15 mouse cellular contexts compared by ENCODE assay signal in the genomic region with DNA sequence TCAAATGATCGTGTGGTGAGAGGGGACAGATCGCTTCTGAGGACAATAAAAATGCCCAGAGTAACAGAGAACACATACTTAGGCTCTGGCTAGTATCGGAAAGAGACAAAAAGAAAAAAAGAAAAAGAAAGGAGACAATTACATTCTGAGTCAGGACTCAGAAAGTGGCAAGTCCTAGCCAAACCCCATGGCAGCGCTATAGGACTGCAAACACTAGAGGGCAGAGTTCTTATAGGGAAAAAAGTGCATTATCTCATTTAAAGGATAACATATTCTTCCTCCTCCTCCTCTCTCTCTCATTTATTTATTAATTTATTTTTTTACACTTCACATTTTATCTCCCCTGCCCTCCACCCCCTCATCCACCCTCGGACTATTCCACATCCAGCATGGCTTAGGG.
DNase-seq lines count a peak whose midpoint lies in the region; ATAC-seq and TF ChIP-seq lines count a peak whose summit lies in the region.
"Had no signal": no experiment of that assay in that cellular context is flagged by ENCODE, and none has a peak within 500 bp of the region (broad histone marks: within the 10 kb centered on the region; RNA-seq: fewer than 3 reads in every experiment).

No protein-coding gene starts in this region.

- TF ChIP-seq CTCF in cerebellum, adult 2 months (IDR thresholded peaks at IDR 0.05; ENCODE audit: borderline replicate concordance, insufficient read depth, low read depth, low read length) = peak; percentile 25; the same call in 1 of the 2 replicates
- TF ChIP-seq CTCF in left cerebral cortex, adult 2 months (IDR thresholded peaks at IDR 0.05) = peak; percentile 48

- no peak overlapping the region for H3K4me3 ChIP-seq in cerebellum, adult 2 months (replicated peaks; ENCODE audit: insufficient read depth, low read depth, low read length)
- H3K4me3 ChIP-seq in left cerebral cortex, adult 2 months = no peak overlapping the region
- H3K4me3 ChIP-seq: embryonic facial prominence, embryonic 12.5 days; forebrain, embryonic 12.5 days; heart, embryonic 15.5 days; midbrain, embryonic 15.5 days had no signal

- DNase-seq in cerebellum, adult 2 months = no peak
- no peak for DNase-seq in cerebellum, adult 11 months
- no peak for DNase-seq in left cerebral cortex, adult 2 months (ENCODE audit: extremely low spot score in 1 of 2, low spot score in 2 of 2)
- no peak for DNase-seq in left cerebral cortex, postnatal 36 days (ENCODE audit: low spot score in 2 of 2)
- peak; percentile 41 for DNase-seq in thymus, postnatal 14 days
- DNase-seq in thymus, postnatal 36 days = no peak
- no peak for DNase-seq in gastrocnemius, postnatal 14 days
- DNase-seq: adrenal gland, postnatal 36 days; cerebellum, adult 9-11 months; right cerebral cortex, adult 18-20 months had no signal

- no peak for ATAC-seq in erythroid progenitor cell, adult 5-6 weeks (replicated peaks; ENCODE audit: low FRiP score, poor library complexity, severe bottlenecking)
- ATAC-seq: midbrain, embryonic 15.5 days had no signal

- no peaks in the 10 kb centered on the region for H3K27me3 ChIP-seq in cerebellum, adult 2 months (ENCODE audit: control insufficient read depth, insufficient read depth, low read length)
- H3K27me3 ChIP-seq: embryonic facial prominence, embryonic 12.5 days; heart, embryonic 15.5 days; midbrain, embryonic 15.5 days had no signal

- WGBS in cerebellum, adult 2 months = 86% methylated on average over 5 of the region's 5 CpGs

- intact Hi-C loops in left cerebral cortex, adult 2 months (cut with DNase I) = no loop called here
- intact Hi-C loops in left cerebral cortex, postnatal 36 days (cut with DNase I) = no loop called here
- intact Hi-C loops in gastrocnemius, postnatal 14 days (cut with DNase I; ENCODE audit: low total_unique reads) = no loop called here

- TF ChIP-seq POLR2A in cerebellum, adult 2 months (IDR thresholded peaks at IDR 0.05; ENCODE audit: borderline replicate concordance, insufficient read depth, low read length) = no peak

- H3K4me1 ChIP-seq in cerebellum, adult 2 months (ENCODE audit: control insufficient read depth, insufficient read depth, low read length) = no peaks in the 10 kb centered on the region

- H3K27ac ChIP-seq in cerebellum, adult 2 months (ENCODE audit: insufficient read depth, low read length) = no peak overlapping the region
- H3K27ac ChIP-seq in left cerebral cortex, adult 2 months = no peak overlapping the region
- H3K27ac ChIP-seq: embryonic facial prominence, embryonic 12.5 days; forebrain, embryonic 12.5 days; heart, embryonic 15.5 days; midbrain, embryonic 15.5 days had no signal
